Mouse (Mus musculus): ENCODE measurements around the gene Tecpr2. TPM values are rescaled to one million over a fixed set of nuclear protein-coding genes. Genes with fewer than 3 reads are reported as not detected.

The Tecpr2 gene
- total RNA-seq (2023) = 5.4 and 9.8 TPM in 2 replicates

DNA sequence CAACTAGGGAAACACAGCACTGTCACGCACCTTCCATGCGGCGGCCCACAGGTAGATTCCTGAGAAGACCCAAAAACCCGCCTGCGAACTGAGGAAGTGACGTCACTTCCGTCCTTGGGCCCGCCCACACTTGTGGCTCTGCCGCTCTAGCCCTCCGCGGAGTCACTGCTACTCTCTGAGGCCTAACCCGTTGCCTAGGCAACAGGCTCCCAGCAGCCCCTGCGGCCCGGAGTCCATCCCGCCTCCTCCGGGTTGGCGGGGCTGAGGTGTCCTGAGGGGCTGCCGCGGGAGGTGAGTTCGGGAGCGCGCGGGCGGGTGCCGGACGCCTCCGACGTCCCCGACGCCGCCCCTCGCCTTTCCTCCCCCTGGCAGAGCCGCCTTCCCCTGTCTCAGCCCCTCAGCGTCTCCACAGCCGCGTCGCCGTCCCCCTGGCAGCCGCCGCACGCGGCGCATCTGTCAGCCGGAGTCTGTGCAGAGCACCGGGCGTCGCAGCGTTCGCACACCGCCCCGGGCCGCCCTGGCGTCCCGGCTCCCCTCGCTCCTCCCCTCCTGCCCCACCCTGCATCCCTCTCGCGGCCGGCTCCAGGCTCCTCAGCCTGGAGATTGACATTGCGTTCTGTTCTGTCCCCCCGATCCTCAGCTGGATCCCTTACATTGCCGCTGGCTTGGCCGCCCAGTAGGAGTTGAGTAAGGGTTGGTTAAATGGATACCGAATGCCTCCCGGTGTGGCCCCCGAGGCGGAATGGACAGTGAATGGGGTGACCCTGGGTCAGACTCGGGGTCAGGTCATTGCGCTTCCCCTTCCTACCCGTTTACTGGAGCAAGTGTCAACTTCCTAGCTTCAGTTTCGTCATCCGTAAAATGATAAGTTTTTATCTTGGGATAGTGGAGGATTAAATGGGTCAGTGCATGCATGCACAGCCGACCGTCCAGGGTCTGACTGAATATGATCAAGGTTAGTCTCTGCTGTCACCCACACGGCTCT is at the start of gene Tecpr2, which contains the start of gene Cinp:
Tecpr2 (plus strand) TSS at position 229 of the 985 bp plus-strand sequence.
Cinp (minus strand) TSS at position 110 of the 985 bp plus-strand sequence.

DNA sequence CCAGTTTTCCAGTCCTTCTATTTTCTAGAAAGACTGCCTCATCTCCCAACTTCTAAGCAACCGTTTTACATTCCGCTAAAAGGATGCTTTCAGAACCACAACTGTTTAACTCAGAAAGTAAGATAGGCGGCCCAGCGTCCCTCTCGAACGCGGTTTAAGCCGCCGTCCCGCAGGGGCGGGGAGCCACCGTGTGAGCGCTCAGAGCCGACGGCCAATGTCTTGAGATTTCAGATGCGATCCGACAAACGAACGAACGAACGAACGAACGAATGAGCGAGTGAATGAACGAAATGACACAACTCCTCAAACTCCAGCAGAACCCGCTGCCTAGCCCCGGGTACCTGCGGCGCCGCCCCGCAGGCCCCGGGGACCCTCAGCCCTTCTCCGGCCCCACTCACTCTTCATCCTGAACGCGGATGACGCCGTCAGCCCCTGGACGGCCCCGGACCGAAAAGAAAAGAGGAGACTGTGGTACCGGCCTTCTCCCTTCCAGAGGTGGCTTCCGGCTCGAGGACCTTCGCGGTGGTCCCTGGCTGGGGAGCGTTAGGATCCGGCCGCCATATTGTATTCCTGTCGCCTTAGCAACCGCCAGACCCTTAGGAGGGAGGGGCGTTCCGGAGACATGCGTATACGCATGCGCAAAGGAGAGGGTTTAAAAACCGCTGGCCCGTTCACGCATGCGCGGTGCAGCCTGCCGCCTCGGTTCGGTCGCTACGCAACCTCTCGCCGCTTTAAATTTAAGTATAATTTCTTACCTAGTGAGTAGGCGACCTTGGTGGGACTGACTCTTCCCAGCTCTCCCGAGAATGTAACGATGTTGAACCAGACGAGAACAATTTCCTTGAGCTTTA is 48.5 kb upstream of the Tecpr2 start, which contains the start of gene Mok:
Mok (minus strand) TSS at position 592 of the 851 bp plus-strand sequence.

DNA sequence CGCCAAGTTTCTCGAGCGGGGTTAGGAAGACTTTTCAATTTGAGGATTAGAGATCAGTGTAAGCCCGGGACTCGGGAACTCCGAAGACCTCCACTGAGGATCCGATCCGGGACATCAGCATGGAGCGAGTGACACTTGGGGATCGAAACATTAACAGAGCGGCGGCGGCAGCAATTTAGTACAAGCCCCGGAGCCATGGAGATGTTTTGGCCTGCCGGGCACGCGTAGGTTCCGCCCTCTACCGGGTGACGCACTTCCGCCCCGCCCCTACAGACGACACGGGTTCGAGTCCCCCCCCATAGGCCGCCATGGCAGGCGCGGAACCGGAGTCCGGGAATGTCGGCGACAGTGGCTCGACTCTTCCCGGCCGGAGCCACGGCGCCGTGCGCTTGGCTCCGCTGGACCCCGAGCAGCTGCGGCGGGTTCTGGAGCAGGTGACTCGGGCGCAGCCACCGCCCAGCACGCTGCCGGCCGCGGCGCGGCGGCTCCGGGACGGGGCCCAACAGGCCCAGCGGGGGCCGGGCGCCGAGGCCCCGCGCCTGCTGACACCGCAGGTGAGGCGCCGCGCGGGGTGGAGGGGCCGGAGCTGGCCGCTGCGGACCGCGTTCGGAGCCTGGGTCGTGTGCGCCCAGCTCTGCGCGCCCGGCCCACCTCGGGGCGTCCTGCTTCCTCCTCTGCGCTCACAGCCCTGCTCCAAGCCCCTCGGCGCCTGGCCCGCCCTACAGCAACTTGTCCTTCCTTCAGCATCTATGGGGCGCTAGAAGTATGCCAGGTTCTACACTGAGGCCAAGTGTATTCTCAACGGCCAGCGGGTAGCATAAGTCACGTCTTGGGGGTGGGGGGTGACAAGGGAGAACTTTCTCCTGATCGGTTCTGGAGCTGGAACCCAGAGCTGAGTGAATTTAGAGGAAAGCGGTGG is 38.8 kb upstream of the Tecpr2 start, which contains the start of gene Zfp839:
Zfp839 (plus strand) TSS at position 244 of the 919 bp plus-strand sequence.

DNA sequence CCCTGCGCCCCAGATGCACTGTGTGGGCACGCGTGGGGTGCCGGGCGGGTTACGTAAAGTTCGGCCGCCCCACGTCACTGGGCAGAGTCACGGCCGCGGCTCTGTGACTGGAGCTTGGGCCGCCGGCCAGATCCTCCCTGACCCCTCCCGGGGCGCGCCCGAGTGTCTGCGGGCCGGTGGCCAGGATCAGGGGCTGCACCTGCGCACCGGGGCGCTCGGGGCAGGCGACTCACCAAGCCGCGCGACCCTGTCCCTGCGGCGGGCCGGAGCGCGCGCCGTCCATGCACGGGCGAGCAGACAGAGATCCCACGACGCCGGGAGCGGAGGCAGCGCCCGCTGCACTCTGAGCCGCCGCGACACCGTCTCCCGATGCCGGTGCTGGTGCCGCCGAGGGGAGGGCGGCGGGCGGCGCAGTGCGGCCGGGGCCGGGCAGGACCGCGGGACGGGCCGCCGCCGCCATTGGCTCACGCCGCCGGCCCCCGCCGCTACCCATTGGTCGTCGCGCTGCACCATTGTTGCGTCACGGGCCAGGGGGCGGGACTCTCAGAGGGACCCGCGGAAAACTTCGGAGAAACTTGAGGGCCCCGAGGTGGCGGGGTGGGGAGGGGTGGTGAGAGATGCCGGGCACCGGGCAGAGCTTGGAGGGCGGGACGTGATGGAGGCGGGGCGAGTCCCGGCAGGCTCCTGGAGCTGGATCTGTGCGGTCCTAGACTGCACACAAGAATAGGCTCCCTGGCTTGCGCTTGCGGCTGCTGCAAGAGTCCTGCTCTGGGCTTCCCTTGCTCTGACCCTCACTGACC is 89.7 kb downstream of the Tecpr2 start, which contains the start of gene Ankrd9:
Ankrd9 (minus strand) TSS at position 434 of the 800 bp plus-strand sequence.

Other genes with a start within 250 kb of the Tecpr2 start
- not detected in 2 replicates for gene 1700001K19Rik, start 206.6 kb upstream of the Tecpr2 start, total RNA-seq (2023)
- gene Hsp90aa1, start 186.5 kb upstream of the Tecpr2 start, total RNA-seq (2023) = 204 and 235 TPM in 2 replicates
- gene Wdr20, start 151.3 kb upstream of the Tecpr2 start, total RNA-seq (2023) = 53.2 and 66.0 TPM in 2 replicates
- 0.32 and 0.35 TPM in 2 replicates for gene Mok, start 48.3 kb upstream of the Tecpr2 start, total RNA-seq (2023)
- 3.6 and 5.0 TPM in 2 replicates for gene Zfp839, start 39.0 kb upstream of the Tecpr2 start, total RNA-seq (2023)
- gene Cinp, start 119 bp upstream of the Tecpr2 start, total RNA-seq (2023) = 10.5 and 13.5 TPM in 2 replicates
- 30.8 and 40.5 TPM in 2 replicates for gene Ankrd9, start 89.8 kb downstream of the Tecpr2 start, total RNA-seq (2023)
- gene Rcor1, start 150.1 kb downstream of the Tecpr2 start, total RNA-seq (2023) = 39.5 and 45.7 TPM in 2 replicates